Mouse (Mus musculus): Measurements from ENCODE around the gene Gm2016. TPM values are rescaled to one million over a fixed set of nuclear protein-coding genes. Genes with fewer than 3 reads are reported as not detected.
"Not testable (repeated sequence)": the region's sequence is repeated elsewhere in the genome, so short reads cannot be mapped to it uniquely, and the experiment has no call there.

Gm2016 gene
- polyA plus RNA-seq (2015; fragmentation: Nextera tagmentation; extraction: Ambion mirVana), result not detected in 2 replicates

- H3K9me3 ChIP-seq; ATAC-seq (ENCODE audit: low FRiP score, low read depth); H3K27ac ChIP-seq; H3K36me3 ChIP-seq; H3K27me3 ChIP-seq; H3K9ac ChIP-seq; H3K4me1 ChIP-seq; H3K4me2 ChIP-seq (replicated peaks); H3K4me3 ChIP-seq: not testable (repeated sequence)
- 83% methylated on average over 5 of the region's 5 CpGs for WGBS
Measured at GRCm38 (mm10) chr12:87873772-87874171, at the start of gene Gm2016. Gene Gm2016, plus strand, starts transcription at chr12:87874072.

- H3K9me3 ChIP-seq; H3K36me3 ChIP-seq; H3K4me2 ChIP-seq (replicated peaks); H3K27ac ChIP-seq; H3K4me3 ChIP-seq; ATAC-seq (ENCODE audit: low FRiP score, low read depth); H3K4me1 ChIP-seq; H3K9ac ChIP-seq; H3K27me3 ChIP-seq: not testable (repeated sequence)
- WGBS, result 76% methylated on average over 2 of the region's 2 CpGs
Measured at GRCm38 (mm10) chr12:87842239-87842638, 31.6 kb upstream of the Gm2016 start, which contains the start of gene Gm2001. Gene Gm2001, minus strand, starts transcription at chr12:87842339.

- H3K36me3 ChIP-seq; H3K4me1 ChIP-seq; H3K27ac ChIP-seq; H3K27me3 ChIP-seq; H3K9me3 ChIP-seq; H3K9ac ChIP-seq; ATAC-seq (ENCODE audit: low FRiP score, low read depth); H3K4me2 ChIP-seq (replicated peaks); H3K4me3 ChIP-seq: not testable (repeated sequence)
- WGBS, result no CpG with 5 or more reads among the region's 2 CpGs
Measured at GRCm38 (mm10) chr12:87850657-87851056, 23.2 kb upstream of the Gm2016 start.

- not testable (repeated sequence) for H3K9ac ChIP-seq; ATAC-seq (ENCODE audit: low FRiP score, low read depth); H3K4me2 ChIP-seq (replicated peaks); H3K36me3 ChIP-seq; H3K27me3 ChIP-seq; H3K4me3 ChIP-seq; H3K4me1 ChIP-seq; H3K27ac ChIP-seq; H3K9me3 ChIP-seq
- 86% methylated on average over 1 of the region's 1 CpGs for WGBS
Measured at GRCm38 (mm10) chr12:87856067-87856466, 17.8 kb upstream of the Gm2016 start.

- 86% methylated on average over 23 of the region's 23 CpGs for WGBS
- not testable (repeated sequence) for ATAC-seq (ENCODE audit: low FRiP score, low read depth)
Measured at GRCm38 (mm10) chr12:87861740-87862692, 11.9 kb upstream of the Gm2016 start.

GRCm38 (mm10) chr12:87863638-87864037, 10.2 kb upstream of the Gm2016 start:
- H3K9ac ChIP-seq; H3K27me3 ChIP-seq; H3K4me1 ChIP-seq; ATAC-seq (ENCODE audit: low FRiP score, low read depth); H3K4me3 ChIP-seq; H3K36me3 ChIP-seq; H3K27ac ChIP-seq; H3K4me2 ChIP-seq (replicated peaks): not testable (repeated sequence)
- 88% methylated on average over 10 of the region's 11 CpGs for WGBS
- H3K9me3 ChIP-seq, result peaks cover 16% of the 10 kb centered on the region

More at GRCm38 (mm10) chr12:87861740-87862692, 11.9 kb upstream of the Gm2016 start:
- H3K4me3 ChIP-seq; H3K9ac ChIP-seq; H3K4me2 ChIP-seq (replicated peaks); H3K4me1 ChIP-seq; H3K36me3 ChIP-seq; H3K27me3 ChIP-seq; H3K27ac ChIP-seq: not testable (repeated sequence)
- peaks cover 16% of the 10 kb centered on the region for H3K9me3 ChIP-seq

GRCm38 (mm10) chr12:87864048-87864447, 9.8 kb upstream of the Gm2016 start:
- H3K36me3 ChIP-seq; H3K27ac ChIP-seq; H3K9ac ChIP-seq; H3K4me1 ChIP-seq; ATAC-seq (ENCODE audit: low FRiP score, low read depth); H3K4me3 ChIP-seq; H3K27me3 ChIP-seq; H3K4me2 ChIP-seq (replicated peaks): not testable (repeated sequence)
- WGBS, result 79% methylated on average over 2 of the region's 2 CpGs
- H3K9me3 ChIP-seq, result peaks cover 16% of the 10 kb centered on the region

GRCm38 (mm10) chr12:87895070-87895469, 21.2 kb downstream of the Gm2016 start, which contains the start of gene Gm2022:
Gene Gm2022, plus strand, starts transcription at chr12:87895370.
- not testable (repeated sequence) for H3K4me2 ChIP-seq (replicated peaks); H3K27me3 ChIP-seq; H3K36me3 ChIP-seq; H3K27ac ChIP-seq; H3K9ac ChIP-seq; H3K4me3 ChIP-seq; H3K9me3 ChIP-seq; ATAC-seq (ENCODE audit: low FRiP score, low read depth); H3K4me1 ChIP-seq
- 89% methylated on average over 1 of the region's 1 CpGs for WGBS

- H3K4me3 ChIP-seq; H3K27me3 ChIP-seq; H3K27ac ChIP-seq; H3K9ac ChIP-seq; ATAC-seq (ENCODE audit: low FRiP score, low read depth); H3K9me3 ChIP-seq; H3K4me1 ChIP-seq; H3K36me3 ChIP-seq; H3K4me2 ChIP-seq (replicated peaks): not testable (repeated sequence)
- 78% methylated on average over 2 of the region's 2 CpGs for WGBS
Measured at GRCm38 (mm10) chr12:87919721-87920120, 45.8 kb downstream of the Gm2016 start, which contains the start of gene Gm2035. Gene Gm2035, minus strand, starts transcription at chr12:87919857.

Other genes with a start within 250 kb of the Gm2016 start
- gene Gm16381, start 229.5 kb upstream of the Gm2016 start, polyA plus RNA-seq (2015; fragmentation: Nextera tagmentation; extraction: Ambion mirVana), result not detected in 2 replicates
- not detected in 2 replicates for gene Gm21319, start 98.3 kb upstream of the Gm2016 start, polyA plus RNA-seq (2015; fragmentation: Nextera tagmentation; extraction: Ambion mirVana)
- gene Gm21936, start 78.6 kb upstream of the Gm2016 start, polyA plus RNA-seq (2015; fragmentation: Nextera tagmentation; extraction: Ambion mirVana), result not detected in 2 replicates
- gene BB287469, start 57.5 kb upstream of the Gm2016 start, polyA plus RNA-seq (2015; fragmentation: Nextera tagmentation; extraction: Ambion mirVana), result not detected in 2 replicates
- not detected in 2 replicates for gene Gm2001, start 31.7 kb upstream of the Gm2016 start, polyA plus RNA-seq (2015; fragmentation: Nextera tagmentation; extraction: Ambion mirVana)
- not detected in 2 replicates for gene Gm2022, start 21.3 kb downstream of the Gm2016 start, polyA plus RNA-seq (2015; fragmentation: Nextera tagmentation; extraction: Ambion mirVana)
- gene Gm2035, start 45.8 kb downstream of the Gm2016 start, polyA plus RNA-seq (2015; fragmentation: Nextera tagmentation; extraction: Ambion mirVana), result not detected in 2 replicates
- gene Gm2042, start 80.0 kb downstream of the Gm2016 start, polyA plus RNA-seq (2015; fragmentation: Nextera tagmentation; extraction: Ambion mirVana), result not detected in 2 replicates
- not detected in 2 replicates for gene Gm2075, start 137.8 kb downstream of the Gm2016 start, polyA plus RNA-seq (2015; fragmentation: Nextera tagmentation; extraction: Ambion mirVana)
- gene Gm6803, start 144.7 kb downstream of the Gm2016 start, polyA plus RNA-seq (2015; fragmentation: Nextera tagmentation; extraction: Ambion mirVana), result not detected in 2 replicates
- gene Gm2056, start 152.9 kb downstream of the Gm2016 start, polyA plus RNA-seq (2015; fragmentation: Nextera tagmentation; extraction: Ambion mirVana), result not detected in 2 replicates
- gene Gm16368, start 209.6 kb downstream of the Gm2016 start, polyA plus RNA-seq (2015; fragmentation: Nextera tagmentation; extraction: Ambion mirVana), result not detected in 2 replicates

All from limb, embryonic 13.5 days (tissue).